Comparison of ENCODE assay signal across 24 mouse cellular contexts in genomic region chr10:13222135-13222534, GRCm38 (mm10). TPM values are rescaled to one million over a fixed set of nuclear protein-coding genes. Genes with fewer than 3 reads are reported as not detected.
"Had no signal": no experiment of that assay in that cellular context is flagged by ENCODE, and none has a peak within 500 bp of the region (broad histone marks: within the 10 kb centered on the region; RNA-seq: fewer than 3 reads in every experiment).

No protein-coding gene starts in this region.

- DNase-seq: retina, postnatal 1 day; right cerebral cortex, adult 18-20 months; right cerebral cortex, postnatal 14 days; right cerebral cortex, postnatal 25 days; right cerebral cortex, postnatal 4 days; spleen, adult 18-20 months; thymus, adult 18-20 months; thymus, adult 2 months; thymus, postnatal 14 days; thymus, postnatal 25 days; thymus, postnatal 36 days; thymus, postnatal 4 days had no signal

- H3K4me1 ChIP-seq: neural tube, embryonic 13.5 days; neural tube, embryonic 15.5 days; stomach, embryonic 15.5 days had no signal

- H3K4me2 ChIP-seq: neural tube, embryonic 13.5 days; neural tube, embryonic 15.5 days; stomach, embryonic 15.5 days had no signal

- H3K36me3 ChIP-seq: neural tube, embryonic 13.5 days; neural tube, embryonic 15.5 days had no signal

- H3K27me3 ChIP-seq: neural tube, embryonic 13.5 days; neural tube, embryonic 15.5 days; stomach, embryonic 15.5 days had no signal

- H3K27ac ChIP-seq: neural tube, embryonic 13.5 days; neural tube, embryonic 15.5 days; stomach, embryonic 15.5 days; stomach, postnatal 0 days had no signal

- H3K9ac ChIP-seq: neural tube, embryonic 13.5 days; neural tube, embryonic 15.5 days; stomach, embryonic 15.5 days had no signal

- H3K9me3 ChIP-seq: neural tube, embryonic 13.5 days; neural tube, embryonic 15.5 days; stomach, embryonic 15.5 days had no signal

- H3K4me3 ChIP-seq: neural tube, embryonic 13.5 days; neural tube, embryonic 15.5 days; stomach, embryonic 15.5 days had no signal

RNA-seq across cellular contexts. Expression of gene Zc2hc1b, which starts 44.3 kb away (rescaled TPM):
- total RNA-seq: neutrophil, adult 5-6 weeks had no signal
- polyA plus RNA-seq: neural tube, embryonic 13.5 days; neural tube, embryonic 14.5 days; neural tube, embryonic 15.5 days; small intestine, adult 2 months; spleen, adult 2 months; stomach, embryonic 14.5 days; stomach, embryonic 15.5 days; stomach, embryonic 16.5 days; stomach, postnatal 0 days; thymus, adult 2 months; thymus, postnatal 0 days; urinary bladder, adult 2 months had no signal
